Mouse (Mus musculus): ENCODE measurements at regions not wholly inside any gene's neighbourhood (a gene's known extent, or its start where the extent isn't known, plus 50 kb on each side); places are given as distances from the start of the nearest gene placed in this dataset.

DNA sequence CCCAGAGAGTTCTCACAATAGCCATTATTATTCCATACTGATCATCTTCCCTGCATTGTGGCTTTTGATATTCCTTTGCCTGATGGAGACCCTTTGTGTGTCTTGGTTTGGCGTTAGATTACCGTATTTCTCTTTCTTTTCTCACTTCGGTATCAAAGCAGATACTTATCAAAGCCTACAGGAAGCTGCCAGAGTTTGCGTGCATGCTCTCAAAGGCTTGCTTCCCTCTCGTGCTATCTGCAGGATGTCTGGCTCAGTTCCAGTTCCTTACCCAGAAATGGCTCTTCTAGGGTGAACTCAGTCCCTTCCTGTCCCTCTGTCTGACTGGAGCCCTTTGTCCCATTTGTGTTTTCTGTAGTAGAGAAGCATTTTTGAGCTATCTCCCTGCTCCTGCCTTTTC lies 124.5 kb upstream of the Stt3b start:
- TF ChIP-seq TAL1 (IDR thresholded peaks at IDR 0.05; ENCODE audit: low read length) = no peak
- no peak for TF ChIP-seq GATA1 (IDR thresholded peaks at IDR 0.05; ENCODE audit: low read length)
